Mouse (Mus musculus): Measurements from ENCODE around the gene Mrpl20.

- TF ChIP-seq CTCF (IDR thresholded peaks at IDR 0.05; ENCODE audit: borderline replicate concordance, control insufficient read depth, extremely low read depth, insufficient read depth, low read length, poor library complexity) (no peak), POLR2A (IDR thresholded peaks at IDR 0.05; ENCODE audit: control insufficient read depth, extremely low read depth, insufficient read depth, low read length, poor library complexity) (no peak)
These were observed 24.9 kb upstream of the Mrpl20 start for GRCm38 (mm10) chr4:155777816-155778215.

All from thymus, adult 2 months (tissue).